Mouse (Mus musculus): Measurements from ENCODE around the gene Abca8b.
"Not testable (repeated sequence)": the region's sequence is repeated elsewhere in the genome, so short reads cannot be mapped to it uniquely, and the experiment has no call there.

Abca8b gene

GRCm38 (mm10) chr11:109995624-109996023 is at the start of gene Abca8b:
Gene Abca8b, minus strand, starts transcription at chr11:109995845.
- in situ Hi-C loops (cut with MboI, MseI), result no loop called here

GRCm38 (mm10) chr11:110037795-110038194 is 42.1 kb upstream of the Abca8b start:
- in situ Hi-C loops (cut with MboI, MseI), result no loop called here

GRCm38 (mm10) chr11:110028913-110029695 is 33.5 kb upstream of the Abca8b start:
- in situ Hi-C loops (cut with MboI, MseI), result loop anchor here (10.0 kb wide), 1 partner anchor 706 kb away; no protein-coding TSS in a partner anchor

GRCm38 (mm10) chr11:110010836-110011546 is 15.3 kb upstream of the Abca8b start:
- in situ Hi-C loops (cut with MboI, MseI), result no loop called here

GRCm38 (mm10) chr11:109995013-109995412 is 632 bp downstream of the Abca8b start:
- in situ Hi-C loops (cut with MboI, MseI), result no loop called here

- in situ Hi-C loops (cut with MboI, MseI), result no loop called here
These were observed 1.6 kb downstream of the Abca8b start for GRCm38 (mm10) chr11:109994014-109994413.

- in situ Hi-C loops (cut with MboI, MseI), result no loop called here
These were observed 4.4 kb downstream of the Abca8b start for GRCm38 (mm10) chr11:109991270-109991669.

- in situ Hi-C loops (cut with MboI, MseI), result no loop called here
These were observed 5.4 kb downstream of the Abca8b start for GRCm38 (mm10) chr11:109990256-109990655.

- in situ Hi-C loops (cut with MboI, MseI), result no loop called here
These were observed 7.5 kb downstream of the Abca8b start for GRCm38 (mm10) chr11:109988164-109988563.

- in situ Hi-C loops (cut with MboI, MseI), result not testable (repeated sequence)
These were observed 8.1 kb downstream of the Abca8b start for GRCm38 (mm10) chr11:109987460-109988072.

- in situ Hi-C loops (cut with MboI, MseI), result no loop called here
These were observed 13.8 kb downstream of the Abca8b start for GRCm38 (mm10) chr11:109981872-109982271.

- in situ Hi-C loops (cut with MboI, MseI), result loop anchor here (10.0 kb wide), 1 partner anchor 1114 kb away; no protein-coding TSS in a partner anchor
These were observed 25.1 kb downstream of the Abca8b start for GRCm38 (mm10) chr11:109970521-109970920.

GRCm38 (mm10) chr11:109961495-109962492 is 33.9 kb downstream of the Abca8b start:
- in situ Hi-C loops (cut with MboI, MseI), result no loop called here

GRCm38 (mm10) chr11:109955185-109955584 is 40.5 kb downstream of the Abca8b start:
- in situ Hi-C loops (cut with MboI, MseI), result loop anchor here (5.0 kb wide), 1 partner anchor 312 kb away; no protein-coding TSS in a partner anchor

GRCm38 (mm10) chr11:109936915-109937314 is 58.7 kb downstream of the Abca8b start:
- in situ Hi-C loops (cut with MboI, MseI), result no loop called here

GRCm38 (mm10) chr11:109933207-109933606 is 62.4 kb downstream of the Abca8b start:
- in situ Hi-C loops (cut with MboI, MseI), result not testable (repeated sequence)

- in situ Hi-C loops (cut with MboI, MseI), result no loop called here
These were observed 67.2 kb downstream of the Abca8b start for GRCm38 (mm10) chr11:109928489-109928888.

- in situ Hi-C loops (cut with MboI, MseI), result no loop called here
These were observed 68.6 kb downstream of the Abca8b start for GRCm38 (mm10) chr11:109926718-109927680.

- in situ Hi-C loops (cut with MboI, MseI), result no loop called here
These were observed 73.4 kb downstream of the Abca8b start for GRCm38 (mm10) chr11:109922236-109922635.

GRCm38 (mm10) chr11:109919480-109919879 is 76.2 kb downstream of the Abca8b start:
- in situ Hi-C loops (cut with MboI, MseI), result no loop called here
